Mouse (Mus musculus): ENCODE measurements around the gene Lurap1.

Lurap1 gene

GRCm38 (mm10) chr4:116100959-116101358 is 50.2 kb downstream of the Lurap1 start:
- no peak for DNase-seq

GRCm38 (mm10) chr4:116097211-116097610 is 53.9 kb downstream of the Lurap1 start:
- no peak for DNase-seq

- DNase-seq: no peak
Observed at GRCm38 (mm10) chr4:116096291-116096690, 54.8 kb downstream of the Lurap1 start.

GRCm38 (mm10) chr4:116088510-116089249 is 62.5 kb downstream of the Lurap1 start:
- no peak for DNase-seq
